Mouse (Mus musculus) myocyte (in vitro differentiated cells): ENCODE results near the gene Furin. TPM values are rescaled to one million over a fixed set of nuclear protein-coding genes. Genes with fewer than 3 reads are reported as not detected.

Source experiments
- H3K27me3 ChIP-seq: one replicate; pipeline ENCODE4 v1.6.1; 2011; ENCODE audit not compliant: control insufficient read depth, insufficient read depth, insufficient read length
- H3K36me3 ChIP-seq: one replicate; pipeline ENCODE4 v1.6.1; 2011; ENCODE audit not compliant: control insufficient read depth, insufficient read depth
- H3K4me2 ChIP-seq: one replicate; pipeline ENCODE4 v1.6.1; 2011; ENCODE audit warnings: low read depth, control low read depth
- H3K4me3 ChIP-seq: one replicate; pipeline ENCODE4 v1.5.1; 2011; ENCODE audit warnings: mild to moderate bottlenecking, control low read depth, moderate library complexity
- H3K79me2 ChIP-seq: one replicate; pipeline ENCODE4 v1.6.1; 2011; ENCODE audit not compliant: control insufficient read depth, insufficient read depth
- H3ac ChIP-seq: one replicate; pipeline ENCODE4 v1.6.1; 2011; ENCODE audit not compliant: control insufficient read depth, insufficient read length
- CEBPB ChIP-seq: IDR thresholded peaks from 2 replicates; pipeline ENCODE4 v1.6.1; 2011; ENCODE audit warnings: mild to moderate bottlenecking, moderate library complexity; ENCODE audit not compliant: poor library complexity, insufficient read depth, severe bottlenecking
- E2F4 ChIP-seq: IDR thresholded peaks from one replicate; pipeline ENCODE4 v1.6.1; 2011; ENCODE audit warnings: mild to moderate bottlenecking, control low read depth, moderate library complexity; ENCODE audit not compliant: insufficient read depth
- MAX ChIP-seq: IDR thresholded peaks from one replicate; pipeline ENCODE4 v1.6.1; 2011; ENCODE audit warnings: low read depth, mild to moderate bottlenecking, control low read depth
- MYOD1 ChIP-seq, 3 experiments: IDR thresholded peaks; one replicate each; pipeline ENCODE4 v1.6.1; 2011; ENCODE audit warnings: control low read depth in 2 of 3, low read depth in 2 of 3, mild to moderate bottlenecking in 2 of 3, moderate library complexity in 1 of 3; ENCODE audit not compliant: insufficient read length in 2 of 3, control insufficient read depth in 1 of 3
- MYOG ChIP-seq, 3 experiments: IDR thresholded peaks; one replicate each; pipeline ENCODE4 v1.6.1; 2011; ENCODE audit warnings: control low read depth in 2 of 3, low read depth in 2 of 3, mild to moderate bottlenecking in 2 of 3; ENCODE audit not compliant: insufficient read length in 2 of 3, control insufficient read depth in 1 of 3, insufficient read depth in 1 of 3
- POLR2A ChIP-seq: IDR thresholded peaks from one replicate; pipeline ENCODE4 v1.6.1; 2011; ENCODE audit warnings: low read depth, mild to moderate bottlenecking, control low read depth, moderate library complexity; ENCODE audit not compliant: insufficient read length
- POLR2AphosphoS2 ChIP-seq: IDR thresholded peaks from one replicate; pipeline ENCODE4 v1.6.1; 2011; ENCODE audit warnings: low read depth, control low read depth; ENCODE audit not compliant: insufficient read length
- REST ChIP-seq: IDR thresholded peaks from one replicate; pipeline ENCODE4 v1.6.1; 2011; ENCODE audit warnings: mild to moderate bottlenecking, control low read depth, moderate library complexity; ENCODE audit not compliant: insufficient read depth, insufficient read length
- SRF ChIP-seq: IDR thresholded peaks from one replicate; pipeline ENCODE4 v1.6.1; 2011; ENCODE audit warnings: low read depth; ENCODE audit not compliant: control insufficient read depth, insufficient read length
- TCF12 ChIP-seq: IDR thresholded peaks from one replicate; pipeline ENCODE4 v1.6.1; 2011; ENCODE audit warnings: mild to moderate bottlenecking, control low read depth; ENCODE audit not compliant: poor library complexity, insufficient read depth, severe bottlenecking
- TCF3 ChIP-seq: IDR thresholded peaks from one replicate; pipeline ENCODE4 v1.6.1; 2011; ENCODE audit warnings: low read depth, control low read depth; ENCODE audit not compliant: insufficient read length
- USF1 ChIP-seq: IDR thresholded peaks from one replicate; pipeline ENCODE4 v1.6.1; 2011; ENCODE audit warnings: low read depth, mild to moderate bottlenecking, control low read depth, moderate library complexity
- polyA plus RNA-seq: library from polyadenylated mRNA; unstranded; fragments of >200 nt; fragmentation: generic; extraction: Trizol; gene quantifications from one replicate; pipeline ENCODE4 v1.2.1, GENCODE M21; 2012; ENCODE audit warnings: missing spikeins

Furin gene
- polyA plus RNA-seq = 64.1 TPM

DNA sequence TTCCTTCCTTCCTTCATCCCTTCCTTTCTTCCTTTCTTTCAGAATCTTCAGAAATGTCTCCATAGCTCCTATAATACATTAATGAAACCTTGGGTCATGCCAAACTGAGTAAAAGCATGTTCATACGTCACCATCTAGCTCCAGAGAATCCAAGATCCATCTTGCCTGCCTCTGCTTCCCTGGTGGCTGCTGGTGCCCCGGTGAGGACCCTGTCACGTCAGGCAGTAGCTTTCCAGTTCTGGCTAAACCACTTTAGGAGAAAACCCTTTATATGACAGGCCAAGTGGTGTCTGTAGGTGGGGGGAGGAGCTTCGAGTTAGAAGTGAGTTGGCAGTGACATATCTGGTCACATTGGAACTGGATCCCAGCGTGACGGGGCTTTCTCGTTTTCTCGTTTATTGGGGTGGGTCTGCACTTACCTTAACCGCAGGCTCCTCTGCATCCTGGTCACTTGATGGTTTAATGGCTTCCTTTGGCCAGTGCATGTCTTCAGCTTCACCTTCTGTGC is at the start of gene Furin:
Gene Furin, minus strand, starts transcription at position 249 of the 508 bp plus-strand sequence.
- TF ChIP-seq USF1 = no peak
- no peak for TF ChIP-seq E2F4
- TF ChIP-seq POLR2AphosphoS2 = peak; percentile 71
- TF ChIP-seq POLR2A = peak; percentile 64
- TF ChIP-seq MYOG (IDR thresholded peaks at IDR 0.05; ENCODE audit: control insufficient read depth in 1 of 3, insufficient read depth in 1 of 3, insufficient read length in 2 of 3, low read depth in 2 of 3) = no peak
- peak within 1 kb of the TSS; percentile 94 for H3K4me2 ChIP-seq
- H3K79me2 ChIP-seq = peaks cover 18% of the 10 kb centered on the region
- peak within 1 kb of the TSS; percentile 61 for H3K4me3 ChIP-seq
- no peaks in the 10 kb centered on the region for H3K36me3 ChIP-seq
- H3K27me3 ChIP-seq = no peaks in the 10 kb centered on the region
- H3ac ChIP-seq = no peak within 1 kb of the TSS

- H3K27me3 ChIP-seq = no peaks in the 10 kb centered on the region
- H3K4me3 ChIP-seq = no peak overlapping the region
- H3K4me2 ChIP-seq = no peak overlapping the region
- no peaks in the 10 kb centered on the region for H3K36me3 ChIP-seq
- TF ChIP-seq TCF12 = no peak
- TF ChIP-seq POLR2A = no peak
- no peak for TF ChIP-seq REST
- TF ChIP-seq MAX = no peak
- no peak for TF ChIP-seq E2F4
- no peak for TF ChIP-seq USF1
- TF ChIP-seq CEBPB = no peak
- no peak for TF ChIP-seq MYOD1 (IDR thresholded peaks at IDR 0.05; ENCODE audit: control insufficient read depth in 1 of 3, insufficient read length in 2 of 3, low read depth in 2 of 3)
- no peak for TF ChIP-seq POLR2AphosphoS2
- TF ChIP-seq TCF3 = no peak
- TF ChIP-seq SRF = no peak
- no peak for TF ChIP-seq MYOG (IDR thresholded peaks at IDR 0.05; ENCODE audit: control insufficient read depth in 1 of 3, insufficient read depth in 1 of 3, insufficient read length in 2 of 3, low read depth in 2 of 3)
- no peaks in the 10 kb centered on the region for H3K79me2 ChIP-seq
- H3ac ChIP-seq = no peak overlapping the region
Measured at GRCm38 (mm10) chr7:80454786-80455185, 49.5 kb upstream of the Furin start.

- TF ChIP-seq MAX (no peak), MYOD1 (IDR thresholded peaks at IDR 0.05; ENCODE audit: control insufficient read depth in 1 of 3, insufficient read length in 2 of 3, low read depth in 2 of 3) (no peak), USF1 (no peak), POLR2AphosphoS2 (no peak), E2F4 (no peak), TCF12 (no peak), POLR2A (no peak)
- no peaks in the 10 kb centered on the region for H3K79me2 ChIP-seq
- H3K27me3 ChIP-seq = no peaks in the 10 kb centered on the region
- no peak overlapping the region for H3ac ChIP-seq
- H3K36me3 ChIP-seq = no peaks in the 10 kb centered on the region
- no peak overlapping the region for H3K4me3 ChIP-seq
- no peak overlapping the region for H3K4me2 ChIP-seq
Measured at GRCm38 (mm10) chr7:80453997-80454396, 48.8 kb upstream of the Furin start.

GRCm38 (mm10) chr7:80453121-80453520 is 47.9 kb upstream of the Furin start:
- no peak overlapping the region for H3K4me3 ChIP-seq
- H3K4me2 ChIP-seq = no peak overlapping the region
- no peak overlapping the region for H3ac ChIP-seq
- TF ChIP-seq CEBPB = no peak
- no peak for TF ChIP-seq MYOG (IDR thresholded peaks at IDR 0.05; ENCODE audit: control insufficient read depth in 1 of 3, insufficient read depth in 1 of 3, insufficient read length in 2 of 3, low read depth in 2 of 3)
- TF ChIP-seq E2F4 = no peak
- no peak for TF ChIP-seq SRF
- TF ChIP-seq USF1 = no peak
- no peak for TF ChIP-seq REST
- no peaks in the 10 kb centered on the region for H3K36me3 ChIP-seq
- no peaks in the 10 kb centered on the region for H3K27me3 ChIP-seq
- no peaks in the 10 kb centered on the region for H3K79me2 ChIP-seq

GRCm38 (mm10) chr7:80452241-80452640 is 47.0 kb upstream of the Furin start:
- no peaks in the 10 kb centered on the region for H3K27me3 ChIP-seq
- no peaks in the 10 kb centered on the region for H3K79me2 ChIP-seq
- TF ChIP-seq TCF12 = no peak
- TF ChIP-seq MYOD1 (IDR thresholded peaks at IDR 0.05; ENCODE audit: control insufficient read depth in 1 of 3, insufficient read length in 2 of 3, low read depth in 2 of 3) = no peak
- TF ChIP-seq SRF = no peak
- TF ChIP-seq POLR2A = no peak
- no peak for TF ChIP-seq USF1
- TF ChIP-seq CEBPB = no peak
- no peak for TF ChIP-seq MYOG (IDR thresholded peaks at IDR 0.05; ENCODE audit: control insufficient read depth in 1 of 3, insufficient read depth in 1 of 3, insufficient read length in 2 of 3, low read depth in 2 of 3)
- no peak for TF ChIP-seq POLR2AphosphoS2
- no peak for TF ChIP-seq MAX
- TF ChIP-seq REST = no peak
- no peak for TF ChIP-seq TCF3
- TF ChIP-seq E2F4 = no peak
- no peaks in the 10 kb centered on the region for H3K36me3 ChIP-seq
- no peak overlapping the region for H3ac ChIP-seq
- H3K4me2 ChIP-seq = no peak overlapping the region
- H3K4me3 ChIP-seq = no peak overlapping the region
